Mouse (Mus musculus): ENCODE data around the gene Enthd1. TPM values are rescaled to one million over a fixed set of nuclear protein-coding genes. Genes with fewer than 3 reads are reported as not detected.
"Not testable (repeated sequence)": the region's sequence is repeated elsewhere in the genome, so short reads cannot be mapped to it uniquely, and the experiment has no call there.

The Enthd1 gene
- polyA plus RNA-seq, 1 experiment from 2014 or later, result not detected

DNA sequence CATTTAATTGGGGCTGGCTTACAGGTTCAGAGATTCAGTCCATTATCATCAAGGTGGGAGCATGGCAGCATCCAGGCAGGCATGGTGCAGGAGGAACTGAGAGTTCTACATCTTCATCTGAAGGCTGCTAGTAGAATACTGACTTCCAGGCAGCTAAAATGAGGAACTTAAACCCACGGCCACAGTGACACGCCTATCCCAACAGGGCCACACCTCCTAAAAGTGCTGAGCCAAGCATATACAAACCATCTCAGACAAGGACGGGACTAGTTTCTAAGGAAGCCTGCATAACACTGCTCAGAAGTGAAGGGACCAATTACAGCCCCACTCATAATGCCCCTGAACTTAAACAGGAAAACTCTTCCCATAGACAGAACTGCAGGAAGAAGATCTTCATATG is 67.2 kb downstream of the Enthd1 start:
- not testable (repeated sequence) for H3K4me1 ChIP-seq; H3K27ac ChIP-seq (replicated peaks); ATAC-seq (replicated peaks); H3K4me2 ChIP-seq (replicated peaks); H3K27me3 ChIP-seq; H3K9me3 ChIP-seq; H3K9ac ChIP-seq (replicated peaks); H3K36me3 ChIP-seq; H3K4me3 ChIP-seq
- 91% methylated on average over 3 of the region's 3 CpGs for WGBS

- no peak overlapping the region for H3K9ac ChIP-seq (replicated peaks)
- H3K4me2 ChIP-seq (replicated peaks), result no peak overlapping the region
- no peaks in the 10 kb centered on the region for H3K9me3 ChIP-seq
- no peaks in the 10 kb centered on the region for H3K36me3 ChIP-seq
- no peak overlapping the region for H3K27ac ChIP-seq (replicated peaks)
- WGBS, result 61% methylated on average over 4 of the region's 4 CpGs
- H3K4me3 ChIP-seq, result no peak overlapping the region
- no peak for ATAC-seq (replicated peaks)
- H3K27me3 ChIP-seq, result no peaks in the 10 kb centered on the region
- H3K4me1 ChIP-seq, result no peaks in the 10 kb centered on the region
Measured at GRCm38 (mm10) chr15:80491505-80491904, 73.5 kb downstream of the Enthd1 start.

DNA sequence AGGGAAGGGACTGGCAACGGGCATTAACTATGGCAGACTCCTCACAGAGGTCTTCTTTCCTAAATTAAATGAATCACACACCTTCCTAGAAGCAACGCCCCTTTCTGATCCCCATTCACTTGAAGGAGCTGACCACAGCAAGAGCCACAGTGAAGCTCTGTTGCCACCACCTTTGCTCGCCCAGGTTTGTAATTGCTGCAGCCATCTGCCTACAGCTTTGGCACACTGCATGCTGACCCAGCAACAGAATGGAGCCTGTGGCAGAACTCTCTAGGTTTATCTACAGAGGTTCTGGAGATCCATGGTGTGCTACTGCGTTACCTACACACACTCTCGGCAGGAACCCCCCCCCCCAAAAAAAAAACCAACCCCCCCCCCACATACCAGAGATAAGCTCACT is 74.8 kb downstream of the Enthd1 start:
- H3K4me3 ChIP-seq, result no peak overlapping the region
- ATAC-seq (replicated peaks), result no peak
- 88% methylated on average over 5 of the region's 5 CpGs for WGBS
- no peaks in the 10 kb centered on the region for H3K4me1 ChIP-seq
- H3K27ac ChIP-seq (replicated peaks), result no peak overlapping the region
- H3K27me3 ChIP-seq, result no peaks in the 10 kb centered on the region
- no peak overlapping the region for H3K9ac ChIP-seq (replicated peaks)
- no peaks in the 10 kb centered on the region for H3K9me3 ChIP-seq
- H3K36me3 ChIP-seq, result no peaks in the 10 kb centered on the region
- H3K4me2 ChIP-seq (replicated peaks), result no peak overlapping the region

DNA sequence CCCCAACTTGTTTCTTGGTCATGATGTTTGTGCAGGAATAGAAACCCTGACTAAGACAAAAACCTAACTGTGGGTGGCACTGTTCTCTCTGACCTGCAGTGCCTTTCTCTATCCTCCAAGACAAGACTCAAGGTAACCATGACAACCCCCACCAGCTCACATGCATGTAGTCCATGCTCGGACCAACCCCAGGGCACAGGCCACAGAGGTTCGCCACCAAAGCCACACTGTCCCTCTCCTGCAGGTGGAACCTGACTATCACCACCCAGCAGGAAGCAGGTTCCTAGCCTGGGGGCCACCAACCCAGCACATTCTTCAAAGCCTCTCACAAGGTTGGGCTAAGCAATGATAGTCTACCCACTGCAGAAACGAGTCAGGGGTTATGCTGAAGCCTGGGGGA is 76.3 kb downstream of the Enthd1 start:
- H3K27me3 ChIP-seq, result no peaks in the 10 kb centered on the region
- H3K4me1 ChIP-seq, result peaks cover 12% of the 10 kb centered on the region
- H3K4me3 ChIP-seq, result no peak overlapping the region
- H3K9me3 ChIP-seq, result no peaks in the 10 kb centered on the region
- no peak overlapping the region for H3K27ac ChIP-seq (replicated peaks)
- H3K9ac ChIP-seq (replicated peaks), result no peak overlapping the region
- H3K4me2 ChIP-seq (replicated peaks), result no peak overlapping the region
- no peaks in the 10 kb centered on the region for H3K36me3 ChIP-seq
- 53% methylated on average over 3 of the region's 3 CpGs for WGBS
- ATAC-seq (replicated peaks), result no peak

DNA sequence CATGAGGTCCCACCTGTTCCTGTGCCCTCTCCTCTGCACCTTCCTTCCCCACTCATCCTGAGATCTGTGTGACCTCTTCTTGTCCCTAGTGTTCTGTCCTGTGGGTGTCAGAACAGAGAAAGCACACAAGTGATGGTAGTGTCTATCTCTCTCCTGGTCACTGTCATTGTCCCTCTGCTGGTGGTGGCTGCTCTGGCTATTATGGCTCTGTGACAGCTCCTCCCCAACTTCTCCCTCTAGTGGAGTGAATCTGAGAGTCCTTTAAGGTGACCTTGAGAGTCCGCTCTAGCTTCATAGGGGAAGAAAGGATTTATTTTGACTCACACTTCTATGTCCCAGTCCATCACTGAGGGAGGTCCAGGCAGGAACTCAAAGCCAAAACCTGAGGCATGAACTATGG is 79.4 kb downstream of the Enthd1 start:
- WGBS, result 86% methylated on average over 1 of the region's 1 CpGs
- H3K9me3 ChIP-seq, result no peaks in the 10 kb centered on the region
- no peak for ATAC-seq (replicated peaks)
- H3K4me2 ChIP-seq (replicated peaks), result no peak overlapping the region
- no peak overlapping the region for H3K27ac ChIP-seq (replicated peaks)
- H3K36me3 ChIP-seq, result no peaks in the 10 kb centered on the region
- H3K4me3 ChIP-seq, result no peak overlapping the region
- H3K4me1 ChIP-seq, result peaks cover 27% of the 10 kb centered on the region
- no peaks in the 10 kb centered on the region for H3K27me3 ChIP-seq
- H3K9ac ChIP-seq (replicated peaks), result no peak overlapping the region

GRCm38 (mm10) chr15:80483041-80483705 is 81.8 kb downstream of the Enthd1 start:
- Histone ChIP-seq H3K4me3 (no peak overlapping the region), H3K9me3 (no peaks in the 10 kb centered on the region), H3K27ac (replicated peaks) (no peak overlapping the region), H3K9ac (replicated peaks) (no peak overlapping the region), H3K4me1 (peaks cover 27% of the 10 kb centered on the region), H3K36me3 (no peaks in the 10 kb centered on the region), H3K4me2 (replicated peaks) (0 out of 2 replicates have a peak overlapping the region, but pooled peaks have one; percentile 5), H3K27me3 (no peaks in the 10 kb centered on the region)
- 28% methylated on average over 9 of the region's 9 CpGs for WGBS
- no peak; the same call in 1 of the 2 replicates for ATAC-seq (replicated peaks)

- ATAC-seq (replicated peaks), result no peak
- Histone ChIP-seq H3K27ac (replicated peaks) (0 out of 2 replicates have a peak overlapping the region, but pooled peaks have one; percentile 4), H3K9me3 (no peaks in the 10 kb centered on the region)
Measured at GRCm38 (mm10) chr15:80482348-80482747, 82.6 kb downstream of the Enthd1 start.

GRCm38 (mm10) chr15:80474429-80475002 is 90.4 kb downstream of the Enthd1 start:
- H3K9me3 ChIP-seq, result no peaks in the 10 kb centered on the region
- H3K4me1 ChIP-seq, result no peaks in the 10 kb centered on the region
- no peak overlapping the region for H3K4me2 ChIP-seq (replicated peaks)
- no peaks in the 10 kb centered on the region for H3K27me3 ChIP-seq
- no peaks in the 10 kb centered on the region for H3K36me3 ChIP-seq
- no peak overlapping the region for H3K9ac ChIP-seq (replicated peaks)
- no peak overlapping the region for H3K4me3 ChIP-seq
- ATAC-seq (replicated peaks), result no peak
- WGBS, result 87% methylated on average over 6 of the region's 6 CpGs
- no peak overlapping the region for H3K27ac ChIP-seq (replicated peaks)

More at GRCm38 (mm10) chr15:80482348-80482747, 82.6 kb downstream of the Enthd1 start:
- H3K4me3 ChIP-seq, result no peak overlapping the region
- H3K4me2 ChIP-seq (replicated peaks), result no peak overlapping the region
- peaks cover 27% of the 10 kb centered on the region for H3K4me1 ChIP-seq
- H3K36me3 ChIP-seq, result no peaks in the 10 kb centered on the region
- WGBS, result 63% methylated on average over 8 of the region's 8 CpGs
- no peaks in the 10 kb centered on the region for H3K27me3 ChIP-seq
- no peak overlapping the region for H3K9ac ChIP-seq (replicated peaks)

GRCm38 (mm10) chr15:80467876-80468275 is 97.1 kb downstream of the Enthd1 start:
- H3K4me3 ChIP-seq, result no peak overlapping the region
- H3K9ac ChIP-seq (replicated peaks), result no peak overlapping the region
- H3K9me3 ChIP-seq, result no peaks in the 10 kb centered on the region
- no peaks in the 10 kb centered on the region for H3K36me3 ChIP-seq
- 93% methylated on average over 4 of the region's 4 CpGs for WGBS
- H3K27me3 ChIP-seq, result no peaks in the 10 kb centered on the region
- H3K27ac ChIP-seq (replicated peaks), result no peak overlapping the region
- H3K4me1 ChIP-seq, result no peaks in the 10 kb centered on the region
- no peak overlapping the region for H3K4me2 ChIP-seq (replicated peaks)
- no peak for ATAC-seq (replicated peaks)

GRCm38 (mm10) chr15:80462106-80462505 is 102.8 kb downstream of the Enthd1 start:
- H3K9ac ChIP-seq (replicated peaks), result no peak overlapping the region
- H3K4me1 ChIP-seq, result peaks cover 22% of the 10 kb centered on the region
- no peak; the same call in 1 of the 2 replicates for ATAC-seq (replicated peaks)
- H3K4me2 ChIP-seq (replicated peaks), result no peak overlapping the region
- no peaks in the 10 kb centered on the region for H3K27me3 ChIP-seq
- no peak overlapping the region for H3K4me3 ChIP-seq
- no peak overlapping the region for H3K27ac ChIP-seq (replicated peaks)
- H3K36me3 ChIP-seq, result no peaks in the 10 kb centered on the region
- no peaks in the 10 kb centered on the region for H3K9me3 ChIP-seq
- under 1% methylated on average over 9 of the region's 9 CpGs for WGBS

DNA sequence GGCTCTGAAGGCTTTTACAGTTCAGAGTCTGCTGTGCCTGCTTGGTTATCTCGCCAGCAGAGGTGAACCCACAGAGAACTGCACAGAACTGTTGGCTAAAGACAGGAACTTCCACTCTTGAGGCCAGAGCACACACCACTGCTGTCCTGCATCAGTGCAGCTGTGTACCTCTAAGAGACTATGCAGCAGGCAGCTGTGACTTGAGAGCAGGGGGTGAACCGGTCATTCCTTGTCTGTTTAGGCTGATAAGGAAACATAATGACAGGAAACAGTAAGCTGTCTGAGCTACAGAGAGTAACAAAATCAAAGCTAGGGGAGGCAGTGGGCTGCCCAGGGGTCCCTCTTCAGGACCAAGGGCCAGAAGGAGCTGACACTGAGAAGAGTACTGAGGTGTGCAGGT is 103.5 kb downstream of the Enthd1 start:
- Histone ChIP-seq H3K27ac (replicated peaks) (no peak overlapping the region), H3K4me3 (no peak overlapping the region), H3K9ac (replicated peaks) (no peak overlapping the region), H3K4me2 (replicated peaks) (no peak overlapping the region), H3K9me3 (no peaks in the 10 kb centered on the region), H3K36me3 (no peaks in the 10 kb centered on the region), H3K27me3 (no peaks in the 10 kb centered on the region), H3K4me1 (peaks cover 22% of the 10 kb centered on the region)
- ATAC-seq (replicated peaks), result no peak
- WGBS, result 62% methylated on average over 2 of the region's 2 CpGs

- Histone ChIP-seq H3K9me3 (no peaks in the 10 kb centered on the region), H3K9ac (replicated peaks) (peak overlapping the region; percentile 27), H3K27me3 (no peaks in the 10 kb centered on the region), H3K36me3 (no peaks in the 10 kb centered on the region), H3K4me3 (no peak overlapping the region), H3K4me1 (peaks cover 22% of the 10 kb centered on the region), H3K4me2 (replicated peaks) (peak overlapping the region; percentile 21), H3K27ac (replicated peaks) (peak overlapping the region; percentile 81)
- peak; percentile 72 for ATAC-seq (replicated peaks)
- 4% methylated on average over 9 of the region's 9 CpGs for WGBS
Measured at GRCm38 (mm10) chr15:80460011-80460410, 104.9 kb downstream of the Enthd1 start.

- Histone ChIP-seq H3K4me2 (replicated peaks) (no peak overlapping the region), H3K36me3 (no peaks in the 10 kb centered on the region), H3K27ac (replicated peaks) (no peak overlapping the region), H3K27me3 (no peaks in the 10 kb centered on the region), H3K9me3 (no peaks in the 10 kb centered on the region), H3K4me3 (no peak overlapping the region), H3K4me1 (peaks cover 22% of the 10 kb centered on the region), H3K9ac (replicated peaks) (no peak overlapping the region)
- WGBS, result 92% methylated on average over 3 of the region's 3 CpGs
- ATAC-seq (replicated peaks), result no peak
Measured at GRCm38 (mm10) chr15:80457984-80458383, 107.0 kb downstream of the Enthd1 start.
